Mouse (Mus musculus) liver, embryonic 11.5 days (tissue): ENCODE data around the gene Sigirr. TPM values are rescaled to one million over a fixed set of nuclear protein-coding genes. Genes with fewer than 3 reads are reported as not detected.

Source experiments
- polyA plus RNA-seq: library from polyadenylated mRNA; unstranded; fragments of >200 nt; fragmentation: Nextera tagmentation; extraction: Ambion mirVana; gene quantifications from 2 replicates; pipeline ENCODE4 v1.2.1, GENCODE M21; 2014

Sigirr gene
- polyA plus RNA-seq, 1 experiment from 2014 or later = 23.5 TPM

Other genes starting within 250 kb of the Sigirr start
- gene Gm45785, start 244.2 kb downstream of the Sigirr start, polyA plus RNA-seq = not detected in 2 replicates
- gene Ric8a, start 243.6 kb downstream of the Sigirr start, polyA plus RNA-seq = 44.3 and 45.4 TPM in 2 replicates
- 21.5 and 25.1 TPM in 2 replicates for gene Bet1l, start 243.0 kb downstream of the Sigirr start, polyA plus RNA-seq
- 162 and 183 TPM in 2 replicates for gene Psmd13, start 218.6 kb downstream of the Sigirr start, polyA plus RNA-seq
- 19.9 and 24.5 TPM in 2 replicates for gene Sirt3, start 218.3 kb downstream of the Sigirr start, polyA plus RNA-seq
- 0.97 TPM in 1 of 2 replicates, not detected in the other for gene Cox8b, start 200.1 kb downstream of the Sigirr start, polyA plus RNA-seq
- 1.3 and 1.9 TPM in 2 replicates for gene Nlrp6, start 179.7 kb downstream of the Sigirr start, polyA plus RNA-seq
- 13.1 and 13.2 TPM in 2 replicates for gene Pgghg, start 159.2 kb downstream of the Sigirr start, polyA plus RNA-seq
- 0.58 and 0.60 TPM in 2 replicates for gene Ifitm5, start 150.3 kb downstream of the Sigirr start, polyA plus RNA-seq
- not detected in 2 replicates for gene Gm45717, start 144.6 kb downstream of the Sigirr start, polyA plus RNA-seq
- 478 and 500 TPM in 2 replicates for gene Ifitm2, start 144.6 kb downstream of the Sigirr start, polyA plus RNA-seq
- gene Ifitm1, start 133.4 kb downstream of the Sigirr start, polyA plus RNA-seq = 32.7 and 33.5 TPM in 2 replicates
- gene Ifitm3, start 89.8 kb downstream of the Sigirr start, polyA plus RNA-seq = 45.0 and 47.5 TPM in 2 replicates
- gene Ifitm6, start 82.6 kb downstream of the Sigirr start, polyA plus RNA-seq = 0.90 and 0.97 TPM in 2 replicates
- gene Gm17387, start 71.4 kb downstream of the Sigirr start, polyA plus RNA-seq = not detected in 2 replicates
- 3.4 and 4.7 TPM in 2 replicates for gene B4galnt4, start 39.5 kb downstream of the Sigirr start, polyA plus RNA-seq
- gene Pkp3, start 22.4 kb downstream of the Sigirr start, polyA plus RNA-seq = 1.9 and 2.7 TPM in 2 replicates
- 0.09 and 0.41 TPM in 2 replicates for gene Ano9, start 17.2 kb upstream of the Sigirr start, polyA plus RNA-seq
- gene Ptdss2, start 21.8 kb upstream of the Sigirr start, polyA plus RNA-seq = 134 and 147 TPM in 2 replicates
- 91.2 and 93.7 TPM in 2 replicates for gene Rnh1, start 72.3 kb upstream of the Sigirr start, polyA plus RNA-seq
- 112 and 118 TPM in 2 replicates for gene Hras, start 93.4 kb upstream of the Sigirr start, polyA plus RNA-seq
- 20.8 and 20.9 TPM in 2 replicates for gene Lrrc56, start 93.6 kb upstream of the Sigirr start, polyA plus RNA-seq
- 1.8 and 2.6 TPM in 2 replicates for gene Lmntd2, start 113.5 kb upstream of the Sigirr start, polyA plus RNA-seq
- 35.1 TPM in 2 replicates for gene Rassf7, start 115.3 kb upstream of the Sigirr start, polyA plus RNA-seq
- 70.9 and 81.0 TPM in 2 replicates for gene Phrf1, start 128.2 kb upstream of the Sigirr start, polyA plus RNA-seq
- 4.0 and 4.1 TPM in 2 replicates for gene Irf7, start 165.9 kb upstream of the Sigirr start, polyA plus RNA-seq
- gene Cdhr5, start 176.2 kb upstream of the Sigirr start, polyA plus RNA-seq = 0.44 and 0.53 TPM in 2 replicates
- gene Sct, start 178.6 kb upstream of the Sigirr start, polyA plus RNA-seq = 1.2 and 1.6 TPM in 2 replicates
- gene Drd4, start 191.4 kb upstream of the Sigirr start, polyA plus RNA-seq = 0.16 and 0.17 TPM in 2 replicates
- 48.6 and 54.0 TPM in 2 replicates for gene Deaf1, start 227.1 kb upstream of the Sigirr start, polyA plus RNA-seq
- 22.2 and 27.4 TPM in 2 replicates for gene Tmem80, start 227.2 kb upstream of the Sigirr start, polyA plus RNA-seq
- gene Eps8l2, start 238.3 kb upstream of the Sigirr start, polyA plus RNA-seq = 5.4 and 7.7 TPM in 2 replicates